Mouse (Mus musculus): Measurements from ENCODE around the gene Aven.

GRCm38 (mm10) chr2:112480669-112481068, 12.1 kb upstream of the Aven start, which contains the start of gene Chrm5:
- TF ChIP-seq MAFK (IDR thresholded peaks at IDR 0.05; ENCODE audit: insufficient read depth, low read depth, low read length) (no peak), HCFC1 (IDR thresholded peaks at IDR 0.05; ENCODE audit: borderline replicate concordance, insufficient read depth, low read length) (no peak), ZC3H11A (IDR thresholded peaks at IDR 0.05; ENCODE audit: borderline replicate concordance, low read depth, low read length) (no peak), CHD2 (IDR thresholded peaks at IDR 0.05; ENCODE audit: low read depth, low read length) (no peak)

All from ES-E14 (cell line).